Mouse (Mus musculus) megakaryocyte, embryonic 14.5 days (primary cell): ENCODE results near the gene Ccdc134.

Experiments
- FLI1 ChIP-seq: IDR thresholded peaks from 2 replicates; pipeline ENCODE4 v1.6.1; 2012; ENCODE audit warnings: low read length, inconsistent platforms, mixed read lengths
- GATA1 ChIP-seq: IDR thresholded peaks from 3 replicates; pipeline ENCODE4 v1.6.1; 2012; ENCODE audit warnings: mixed read lengths, low read length, inconsistent platforms, borderline replicate concordance

GRCm38 (mm10) chr15:82164061-82164399, 36.3 kb downstream of the Ccdc134 start:
- no peak for TF ChIP-seq GATA1
- TF ChIP-seq FLI1 = no peak
